Mouse (Mus musculus): ENCODE measurements around the gene Cd47.
"Not testable (repeated sequence)": the region's sequence is repeated elsewhere in the genome, so short reads cannot be mapped to it uniquely, and the experiment has no call there.

Cd47 gene

GRCm38 (mm10) chr16:49811897-49812296 lies 11.6 kb downstream of the Cd47 start:
- peaks cover 22% of the 10 kb centered on the region for H3K4me1 ChIP-seq (replicated peaks; ENCODE audit: low read depth, low read length)

GRCm38 (mm10) chr16:49812821-49813616 lies 12.7 kb downstream of the Cd47 start:
- TF ChIP-seq POU5F1 (IDR thresholded peaks at IDR 0.05; ENCODE audit: borderline replicate concordance, low read length) (no peak), CTCF (conservative IDR thresholded peaks at IDR 0.05; ENCODE audit: low read length) (no peak), NANOG (IDR thresholded peaks at IDR 0.05; ENCODE audit: borderline replicate concordance, low read length) (no peak)
- Histone ChIP-seq H3K9me3 (ENCODE audit: low read length) (no peaks in the 10 kb centered on the region), H3K4me3 (replicated peaks; ENCODE audit: low read length) (no peak overlapping the region)

More at GRCm38 (mm10) chr16:49811897-49812296, 11.6 kb downstream of the Cd47 start:
- peaks cover 26% of the 10 kb centered on the region for H3K27me3 ChIP-seq (ENCODE audit: insufficient read depth, low read length)
- TF ChIP-seq POU5F1 (IDR thresholded peaks at IDR 0.05; ENCODE audit: borderline replicate concordance, low read length) (no peak), CTCF (conservative IDR thresholded peaks at IDR 0.05; ENCODE audit: low read length) (no peak), NANOG (IDR thresholded peaks at IDR 0.05; ENCODE audit: borderline replicate concordance, low read length) (no peak)
- no peaks in the 10 kb centered on the region for H3K36me3 ChIP-seq (ENCODE audit: insufficient read depth, low read length)
- no peaks in the 10 kb centered on the region for H3K9me3 ChIP-seq (ENCODE audit: low read length)
- no peak overlapping the region for H3K4me3 ChIP-seq (replicated peaks; ENCODE audit: low read length)

GRCm38 (mm10) chr16:49814419-49814818 lies 14.1 kb downstream of the Cd47 start:
- peaks cover 9% of the 10 kb centered on the region for H3K27me3 ChIP-seq (ENCODE audit: insufficient read depth, low read length)
- H3K4me1 ChIP-seq (replicated peaks; ENCODE audit: low read depth, low read length): peaks cover 8% of the 10 kb centered on the region; the same call in 1 of the 2 replicates
- no peak overlapping the region for H3K4me3 ChIP-seq (replicated peaks; ENCODE audit: low read length)
- H3K36me3 ChIP-seq (ENCODE audit: insufficient read depth, low read length): no peaks in the 10 kb centered on the region
- TF ChIP-seq CTCF (conservative IDR thresholded peaks at IDR 0.05; ENCODE audit: low read length): no peak
- no peak for TF ChIP-seq NANOG (IDR thresholded peaks at IDR 0.05; ENCODE audit: borderline replicate concordance, low read length)
- TF ChIP-seq POU5F1 (IDR thresholded peaks at IDR 0.05; ENCODE audit: borderline replicate concordance, low read length): no peak
- no peaks in the 10 kb centered on the region for H3K9me3 ChIP-seq (ENCODE audit: low read length)

More at GRCm38 (mm10) chr16:49812821-49813616, 12.7 kb downstream of the Cd47 start:
- H3K36me3 ChIP-seq (ENCODE audit: insufficient read depth, low read length): no peaks in the 10 kb centered on the region
- H3K27me3 ChIP-seq (ENCODE audit: insufficient read depth, low read length): peaks cover 17% of the 10 kb centered on the region
- H3K4me1 ChIP-seq (replicated peaks; ENCODE audit: low read depth, low read length): peaks cover 14% of the 10 kb centered on the region

- TF ChIP-seq POU5F1 (IDR thresholded peaks at IDR 0.05; ENCODE audit: borderline replicate concordance, low read length) (no peak), NANOG (IDR thresholded peaks at IDR 0.05; ENCODE audit: borderline replicate concordance, low read length) (no peak), CTCF (conservative IDR thresholded peaks at IDR 0.05; ENCODE audit: low read length) (no peak)
- H3K4me1 ChIP-seq (replicated peaks; ENCODE audit: low read depth, low read length): peaks cover 8% of the 10 kb centered on the region; the same call in 1 of the 2 replicates
- H3K4me3 ChIP-seq (replicated peaks; ENCODE audit: low read length): no peak overlapping the region
- H3K36me3 ChIP-seq (ENCODE audit: insufficient read depth, low read length): no peaks in the 10 kb centered on the region
- no peaks in the 10 kb centered on the region for H3K9me3 ChIP-seq (ENCODE audit: low read length)
- no peaks in the 10 kb centered on the region for H3K27me3 ChIP-seq (ENCODE audit: insufficient read depth, low read length)
Measured at GRCm38 (mm10) chr16:49816889-49817288, 16.6 kb downstream of the Cd47 start.

- peaks cover 8% of the 10 kb centered on the region; the same call in 1 of the 2 replicates for H3K4me1 ChIP-seq (replicated peaks; ENCODE audit: low read depth, low read length)
- H3K9me3 ChIP-seq (ENCODE audit: low read length): no peaks in the 10 kb centered on the region
- H3K4me3 ChIP-seq (replicated peaks; ENCODE audit: low read length): no peak overlapping the region
- no peak for TF ChIP-seq CTCF (conservative IDR thresholded peaks at IDR 0.05; ENCODE audit: low read length)
- TF ChIP-seq NANOG (IDR thresholded peaks at IDR 0.05; ENCODE audit: borderline replicate concordance, low read length): no peak
- TF ChIP-seq POU5F1 (IDR thresholded peaks at IDR 0.05; ENCODE audit: borderline replicate concordance, low read length): no peak
- no peaks in the 10 kb centered on the region for H3K36me3 ChIP-seq (ENCODE audit: insufficient read depth, low read length)
- H3K27me3 ChIP-seq (ENCODE audit: insufficient read depth, low read length): no peaks in the 10 kb centered on the region
Measured at GRCm38 (mm10) chr16:49818146-49818545, 17.8 kb downstream of the Cd47 start.

GRCm38 (mm10) chr16:49818627-49819026 lies 18.3 kb downstream of the Cd47 start:
- Histone ChIP-seq H3K36me3 (ENCODE audit: insufficient read depth, low read length) (no peaks in the 10 kb centered on the region), H3K4me3 (replicated peaks; ENCODE audit: low read length) (no peak overlapping the region), H3K4me1 (replicated peaks; ENCODE audit: low read depth, low read length) (peaks cover 8% of the 10 kb centered on the region; the same call in 1 of the 2 replicates), H3K27me3 (ENCODE audit: insufficient read depth, low read length) (no peaks in the 10 kb centered on the region), H3K9me3 (ENCODE audit: low read length) (no peaks in the 10 kb centered on the region)
- TF ChIP-seq CTCF (conservative IDR thresholded peaks at IDR 0.05; ENCODE audit: low read length): no peak
- TF ChIP-seq POU5F1 (IDR thresholded peaks at IDR 0.05; ENCODE audit: borderline replicate concordance, low read length): no peak
- no peak for TF ChIP-seq NANOG (IDR thresholded peaks at IDR 0.05; ENCODE audit: borderline replicate concordance, low read length)

- TF ChIP-seq CTCF (conservative IDR thresholded peaks at IDR 0.05; ENCODE audit: low read length) (no peak), NANOG (IDR thresholded peaks at IDR 0.05; ENCODE audit: borderline replicate concordance, low read length) (no peak)
- Histone ChIP-seq H3K27me3 (ENCODE audit: insufficient read depth, low read length) (no peaks in the 10 kb centered on the region), H3K4me3 (replicated peaks; ENCODE audit: low read length) (no peak overlapping the region), H3K36me3 (ENCODE audit: insufficient read depth, low read length) (no peaks in the 10 kb centered on the region), H3K9me3 (ENCODE audit: low read length) (no peaks in the 10 kb centered on the region), H3K4me1 (replicated peaks; ENCODE audit: low read depth, low read length) (peaks cover 5% of the 10 kb centered on the region; the same call in 1 of the 2 replicates)
Measured at GRCm38 (mm10) chr16:49819494-49819893, 19.2 kb downstream of the Cd47 start.

- not testable (repeated sequence) for H3K9me3 ChIP-seq (ENCODE audit: low read length); H3K36me3 ChIP-seq (ENCODE audit: insufficient read depth, low read length); H3K27me3 ChIP-seq (ENCODE audit: insufficient read depth, low read length); H3K4me3 ChIP-seq (replicated peaks; ENCODE audit: low read length); H3K4me1 ChIP-seq (replicated peaks; ENCODE audit: low read depth, low read length)
Measured at GRCm38 (mm10) chr16:49830911-49831310, 30.6 kb downstream of the Cd47 start.

GRCm38 (mm10) chr16:49832339-49832738 lies 32.0 kb downstream of the Cd47 start:
- H3K4me3 ChIP-seq (replicated peaks; ENCODE audit: low read length): no peak overlapping the region
- H3K27me3 ChIP-seq (ENCODE audit: insufficient read depth, low read length): no peaks in the 10 kb centered on the region; the same call in 1 of the 2 replicates
- TF ChIP-seq CTCF (conservative IDR thresholded peaks at IDR 0.05; ENCODE audit: low read length): no peak
- TF ChIP-seq POU5F1 (IDR thresholded peaks at IDR 0.05; ENCODE audit: borderline replicate concordance, low read length): no peak
- TF ChIP-seq NANOG (IDR thresholded peaks at IDR 0.05; ENCODE audit: borderline replicate concordance, low read length): no peak
- H3K36me3 ChIP-seq (ENCODE audit: insufficient read depth, low read length): no peaks in the 10 kb centered on the region
- H3K4me1 ChIP-seq (replicated peaks; ENCODE audit: low read depth, low read length): no peaks in the 10 kb centered on the region
- no peaks in the 10 kb centered on the region for H3K9me3 ChIP-seq (ENCODE audit: low read length)

Measured in E14TG2a.4 (cell line).